Mouse (Mus musculus): ENCODE results near the gene Ppp1r1c.

- TF ChIP-seq EP300 (IDR thresholded peaks at IDR 0.05; ENCODE audit: low read depth) (no peak), CTCF (IDR thresholded peaks at IDR 0.05; ENCODE audit: low read depth) (no peak)
Observed at GRCm38 (mm10) chr2:79786467-79786866, 78.9 kb downstream of the Ppp1r1c start.
